Mouse (Mus musculus): Measurements from ENCODE around the gene Dlgap4. TPM values are rescaled to one million over a fixed set of nuclear protein-coding genes. Genes with fewer than 3 reads are reported as not detected.
"Not testable (repeated sequence)": the region's sequence is repeated elsewhere in the genome, so short reads cannot be mapped to it uniquely, and the experiment has no call there.

The Dlgap4 gene
- polyA plus RNA-seq, 1 experiment: 63.5 TPM

DNA sequence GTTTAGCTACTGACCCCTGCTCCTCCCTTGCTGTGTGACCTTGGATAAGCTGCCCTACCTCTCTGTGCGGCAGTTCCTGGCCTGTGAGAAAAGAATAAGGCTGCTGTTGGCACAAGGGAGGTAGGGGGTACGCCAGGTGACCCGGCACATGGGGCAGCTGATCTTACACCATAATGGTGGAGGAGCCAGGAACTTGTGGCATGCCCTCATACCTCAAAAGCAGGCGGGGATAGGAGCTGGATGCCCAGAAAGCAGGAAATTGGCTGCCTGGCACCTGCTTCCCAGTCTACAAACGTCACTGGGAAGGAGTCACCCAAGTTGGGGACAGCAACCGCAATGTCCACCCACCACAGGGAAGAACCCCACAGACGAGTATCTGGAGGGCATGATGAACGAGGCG lies 166.6 kb downstream of the Dlgap4 start:
- H3K4me1 ChIP-seq (ENCODE audit: control insufficient read depth, insufficient read depth, low read length): peaks cover 2% of the 10 kb centered on the region; the same call in 1 of the 2 replicates
- TF ChIP-seq CTCF (IDR thresholded peaks at IDR 0.05; ENCODE audit: control insufficient read depth, insufficient read depth, low read length) (no peak), POLR2A (IDR thresholded peaks at IDR 0.05; ENCODE audit: borderline replicate concordance, control insufficient read depth, low read depth, low read length) (no peak)
- H3K4me3 ChIP-seq (replicated peaks; ENCODE audit: control insufficient read depth, low read depth, low read length): no peak overlapping the region
- no peak overlapping the region for H3K27ac ChIP-seq (ENCODE audit: control insufficient read depth, insufficient read depth, low read depth, low read length, poor library complexity)
- 71% methylated on average over 9 of the region's 9 CpGs for WGBS

- TF ChIP-seq CTCF (IDR thresholded peaks at IDR 0.05; ENCODE audit: control insufficient read depth, insufficient read depth, low read length) (no peak), POLR2A (IDR thresholded peaks at IDR 0.05; ENCODE audit: borderline replicate concordance, control insufficient read depth, low read depth, low read length) (no peak)
- no peak overlapping the region for H3K27ac ChIP-seq (ENCODE audit: control insufficient read depth, insufficient read depth, low read depth, low read length, poor library complexity)
- 37% methylated on average over 17 of the region's 17 CpGs for WGBS
- no peak overlapping the region for H3K4me3 ChIP-seq (replicated peaks; ENCODE audit: control insufficient read depth, low read depth, low read length)
- peaks cover 2% of the 10 kb centered on the region; the same call in 1 of the 2 replicates for H3K4me1 ChIP-seq (ENCODE audit: control insufficient read depth, insufficient read depth, low read length)
Observed at GRCm38 (mm10) chr2:156780752-156781151, 167.2 kb downstream of the Dlgap4 start.

GRCm38 (mm10) chr2:156781281-156781680 lies 167.8 kb downstream of the Dlgap4 start:
- H3K27ac ChIP-seq (ENCODE audit: control insufficient read depth, insufficient read depth, low read depth, low read length, poor library complexity): no peak overlapping the region
- 69% methylated on average over 4 of the region's 4 CpGs for WGBS

DNA sequence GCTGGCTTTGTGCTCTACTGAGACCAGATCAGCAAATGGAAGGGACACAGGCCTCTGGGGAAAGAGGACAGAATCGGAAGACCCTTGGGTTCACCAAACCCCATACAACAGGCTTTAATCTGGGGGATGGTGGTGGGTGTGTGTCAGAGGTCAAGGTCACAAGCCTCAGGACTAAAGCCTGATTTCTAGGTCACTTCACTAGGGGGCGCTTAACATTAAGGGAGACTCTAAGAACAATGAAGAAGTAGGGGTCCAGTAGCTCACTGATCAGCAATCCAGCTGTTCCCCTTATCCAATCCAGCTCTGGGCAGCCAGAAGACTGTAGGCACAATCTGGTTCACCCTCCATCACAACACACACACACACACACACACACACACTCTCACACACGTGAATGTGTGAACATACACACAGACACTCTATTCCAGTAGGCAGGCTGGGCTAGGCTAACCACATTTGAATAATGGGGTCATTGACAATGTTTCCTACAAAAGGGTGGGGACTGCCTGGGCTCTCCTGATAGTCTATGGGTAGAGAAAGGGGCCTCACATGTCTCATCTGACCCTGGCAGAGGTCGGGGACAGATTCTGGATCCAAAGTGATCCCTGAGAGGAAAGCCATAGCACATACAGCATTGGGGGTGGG lies 168.5 kb downstream of the Dlgap4 start:
- H3K4me1 ChIP-seq (ENCODE audit: control insufficient read depth, insufficient read depth, low read length): peaks cover 2% of the 10 kb centered on the region; the same call in 1 of the 2 replicates
- H3K4me3 ChIP-seq (replicated peaks; ENCODE audit: control insufficient read depth, low read depth, low read length): no peak overlapping the region
- no peak overlapping the region for H3K27ac ChIP-seq (ENCODE audit: control insufficient read depth, insufficient read depth, low read depth, low read length, poor library complexity)
- 68% methylated on average over 4 of the region's 4 CpGs for whole genome bisulfite sequencing
- TF ChIP-seq CTCF (IDR thresholded peaks at IDR 0.05; ENCODE audit: control insufficient read depth, insufficient read depth, low read length) (no peak), POLR2A (IDR thresholded peaks at IDR 0.05; ENCODE audit: borderline replicate concordance, control insufficient read depth, low read depth, low read length) (no peak)

More at GRCm38 (mm10) chr2:156781281-156781680, 167.8 kb downstream of the Dlgap4 start:
- TF ChIP-seq POLR2A (IDR thresholded peaks at IDR 0.05; ENCODE audit: borderline replicate concordance, control insufficient read depth, low read depth, low read length) (no peak), CTCF (IDR thresholded peaks at IDR 0.05; ENCODE audit: control insufficient read depth, insufficient read depth, low read length) (no peak)
- peaks cover 2% of the 10 kb centered on the region; the same call in 1 of the 2 replicates for H3K4me1 ChIP-seq (ENCODE audit: control insufficient read depth, insufficient read depth, low read length)
- H3K4me3 ChIP-seq (replicated peaks; ENCODE audit: control insufficient read depth, low read depth, low read length): no peak overlapping the region

- H3K4me1 ChIP-seq (ENCODE audit: control insufficient read depth, insufficient read depth, low read length): peaks cover 2% of the 10 kb centered on the region; the same call in 1 of the 2 replicates
- H3K4me3 ChIP-seq (replicated peaks; ENCODE audit: control insufficient read depth, low read depth, low read length): no peak overlapping the region
- TF ChIP-seq POLR2A (IDR thresholded peaks at IDR 0.05; ENCODE audit: borderline replicate concordance, control insufficient read depth, low read depth, low read length) (no peak), CTCF (IDR thresholded peaks at IDR 0.05; ENCODE audit: control insufficient read depth, insufficient read depth, low read length) (no peak)
- 73% methylated on average over 10 of the region's 10 CpGs for WGBS
- peak overlapping the region; percentile 13 for H3K27ac ChIP-seq (ENCODE audit: control insufficient read depth, insufficient read depth, low read depth, low read length, poor library complexity)
Observed at GRCm38 (mm10) chr2:156782481-156783348, 169.2 kb downstream of the Dlgap4 start.

DNA sequence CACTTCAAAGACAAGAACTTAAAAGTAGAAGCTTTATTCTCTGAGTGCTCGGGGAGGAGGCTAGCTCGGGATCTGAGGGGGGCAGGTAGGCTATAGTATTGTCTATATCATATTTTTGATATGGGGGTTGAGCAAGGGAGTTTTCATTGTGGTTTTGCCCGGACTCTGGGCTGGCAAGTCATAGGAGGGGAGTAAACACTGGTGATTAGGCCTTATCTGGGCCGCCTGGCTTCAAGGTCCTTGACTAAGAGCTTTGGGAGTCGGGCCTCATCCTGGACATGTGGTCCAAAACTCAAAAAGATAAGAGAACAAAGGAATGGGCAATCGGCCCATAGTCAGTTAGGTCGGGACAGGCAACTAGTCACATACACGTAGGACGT lies 169.8 kb downstream of the Dlgap4 start:
- WGBS: 49% methylated on average over 9 of the region's 9 CpGs
- TF ChIP-seq CTCF (IDR thresholded peaks at IDR 0.05; ENCODE audit: control insufficient read depth, insufficient read depth, low read length) (no peak), POLR2A (IDR thresholded peaks at IDR 0.05; ENCODE audit: borderline replicate concordance, control insufficient read depth, low read depth, low read length) (no peak)
- H3K4me1 ChIP-seq (ENCODE audit: control insufficient read depth, insufficient read depth, low read length): peaks cover 2% of the 10 kb centered on the region; the same call in 1 of the 2 replicates
- no peak overlapping the region for H3K27ac ChIP-seq (ENCODE audit: control insufficient read depth, insufficient read depth, low read depth, low read length, poor library complexity)
- H3K4me3 ChIP-seq (replicated peaks; ENCODE audit: control insufficient read depth, low read depth, low read length): no peak overlapping the region

DNA sequence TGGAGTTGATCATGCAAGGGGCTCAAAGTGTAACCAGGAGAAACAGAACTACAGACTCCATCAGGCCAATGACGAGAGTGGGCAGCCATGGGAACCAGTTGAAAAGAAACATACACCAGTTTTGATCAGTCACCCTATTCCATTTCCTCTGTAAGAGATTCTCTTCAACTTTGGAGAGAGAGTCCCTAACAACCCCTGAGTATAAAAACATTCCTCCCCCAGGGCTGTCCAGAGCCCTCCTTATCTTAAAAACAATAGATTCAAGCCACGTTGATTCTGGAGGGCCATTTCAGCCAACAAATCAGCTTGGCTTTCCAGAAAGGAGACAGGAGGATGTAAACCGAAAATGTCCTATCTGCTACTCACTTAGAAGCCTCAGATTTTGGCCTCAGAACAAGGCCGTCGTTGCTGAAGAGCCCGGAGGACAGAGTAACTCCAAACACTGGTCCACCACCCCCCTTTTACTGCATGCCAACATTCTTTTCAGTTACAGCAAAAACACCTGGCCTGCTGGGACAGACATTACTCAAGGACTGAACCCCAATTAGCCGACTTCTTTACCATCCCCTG lies 170.6 kb downstream of the Dlgap4 start:
- TF ChIP-seq POLR2A (IDR thresholded peaks at IDR 0.05; ENCODE audit: borderline replicate concordance, control insufficient read depth, low read depth, low read length) (no peak), CTCF (IDR thresholded peaks at IDR 0.05; ENCODE audit: control insufficient read depth, insufficient read depth, low read length) (no peak)
- no peak overlapping the region for H3K27ac ChIP-seq (ENCODE audit: control insufficient read depth, insufficient read depth, low read depth, low read length, poor library complexity)
- WGBS: 65% methylated on average over 7 of the region's 7 CpGs
- peaks cover 2% of the 10 kb centered on the region; the same call in 1 of the 2 replicates for H3K4me1 ChIP-seq (ENCODE audit: control insufficient read depth, insufficient read depth, low read length)
- H3K4me3 ChIP-seq (replicated peaks; ENCODE audit: control insufficient read depth, low read depth, low read length): no peak overlapping the region

- H3K4me1 ChIP-seq (ENCODE audit: control insufficient read depth, insufficient read depth, low read length): peaks cover 2% of the 10 kb centered on the region; the same call in 1 of the 2 replicates
- TF ChIP-seq POLR2A (IDR thresholded peaks at IDR 0.05; ENCODE audit: borderline replicate concordance, control insufficient read depth, low read depth, low read length) (no peak), CTCF (IDR thresholded peaks at IDR 0.05; ENCODE audit: control insufficient read depth, insufficient read depth, low read length) (no peak)
- 85% methylated on average over 2 of the region's 2 CpGs for WGBS
- no peak overlapping the region for H3K27ac ChIP-seq (ENCODE audit: control insufficient read depth, insufficient read depth, low read depth, low read length, poor library complexity)
- no peak overlapping the region for H3K4me3 ChIP-seq (replicated peaks; ENCODE audit: control insufficient read depth, low read depth, low read length)
Observed at GRCm38 (mm10) chr2:156784891-156785290, 171.4 kb downstream of the Dlgap4 start.

GRCm38 (mm10) chr2:156786369-156786768 lies 172.9 kb downstream of the Dlgap4 start:
- H3K4me3 ChIP-seq (replicated peaks; ENCODE audit: control insufficient read depth, low read depth, low read length); H3K27ac ChIP-seq (ENCODE audit: control insufficient read depth, insufficient read depth, low read depth, low read length, poor library complexity); H3K4me1 ChIP-seq (ENCODE audit: control insufficient read depth, insufficient read depth, low read length): not testable (repeated sequence)

Data from bone marrow, adult 2 months (tissue).